ENCODE assay signal across 8 mouse cellular contexts in the genomic region with DNA sequence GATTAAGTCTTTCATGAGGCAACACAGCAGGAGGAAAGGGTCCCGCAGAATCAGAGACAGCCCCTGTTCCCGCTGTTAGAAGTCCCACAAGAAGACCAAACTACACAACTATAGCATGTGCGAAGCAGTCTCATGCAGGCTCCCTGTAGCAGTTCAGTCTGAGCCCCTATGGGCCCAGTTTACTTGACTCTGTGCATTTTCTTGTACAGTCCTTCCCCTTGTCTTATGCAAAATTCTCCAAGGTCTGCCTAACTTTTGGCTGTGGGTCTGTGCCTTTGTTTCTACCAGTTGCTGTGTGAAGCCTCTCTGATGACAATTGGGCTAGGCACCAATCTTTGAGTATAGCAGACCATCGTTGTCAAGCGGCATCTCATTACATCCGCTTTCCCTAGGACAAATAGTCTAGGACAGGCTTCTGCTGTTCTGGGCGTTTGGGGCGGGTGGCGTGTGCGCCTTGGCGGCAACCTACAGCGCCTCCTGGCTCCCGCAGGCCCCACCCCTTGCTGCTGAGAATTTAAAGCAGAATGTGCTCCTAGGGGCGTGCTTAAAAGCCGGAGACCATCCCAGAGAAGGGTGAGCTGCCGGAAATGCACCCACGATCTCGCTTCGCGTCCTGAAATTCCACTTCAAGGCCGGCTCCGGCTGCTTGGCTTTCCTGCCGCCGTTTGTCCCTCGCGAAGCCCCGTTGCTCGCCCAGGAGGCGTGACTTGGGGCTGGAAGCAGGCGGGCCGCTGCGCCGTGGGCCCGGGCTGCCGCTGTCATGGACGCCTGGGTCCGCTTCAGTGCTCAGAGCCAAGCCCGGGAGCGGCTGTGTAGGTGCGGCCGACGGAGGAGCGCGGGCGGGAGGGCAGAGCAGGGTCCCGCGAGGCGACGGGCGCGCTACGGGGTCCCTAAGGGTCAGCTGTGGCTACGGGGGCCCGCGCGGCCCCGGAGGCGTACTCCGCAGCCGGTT. TPM values are rescaled to one million over a fixed set of nuclear protein-coding genes. Genes with fewer than 3 reads are reported as not detected.
A peak's percentile ranks its signal among the peaks of the same experiment; 100 is the strongest.
DNase-seq lines count a peak whose midpoint lies in the region; ATAC-seq lines count a peak whose summit lies in the region.

TSS of gene Pex11b (plus strand) at position 449 of the 952 bp plus-strand sequence.
TSS of gene Gm42957 (plus strand) at position 547 of the 952 bp plus-strand sequence.

- peak; percentile 98 for DNase-seq in R1 (ENCODE audit: low read depth, low spot score)
- DNase-seq in cerebellum, postnatal 25 days = peak; percentile 93
- peak; percentile 78 to 81 for DNase-seq in frontal cortex, postnatal 25 days (ENCODE audit: low spot score in 2 of 2)
- peak; percentile 75 for DNase-seq in hindbrain, embryonic 14.5 days (ENCODE audit: low spot score)
- DNase-seq in layer of hippocampus, postnatal 36 days = peak; percentile 88 to 89
- peak; percentile 92 for DNase-seq in lung, postnatal 36 days
- DNase-seq in retina, postnatal 1 day = peak; percentile 92
- DNase-seq in urinary bladder, adult 18-20 months (ENCODE audit: low spot score in 2 of 2) = peak; percentile 85 to 93

- peak within 1 kb of the TSS; percentile 80 for H3K27ac ChIP-seq in hindbrain, embryonic 14.5 days

- no peaks in the 10 kb centered on the region for H3K27me3 ChIP-seq in hindbrain, embryonic 14.5 days (ENCODE audit: control insufficient read depth, insufficient read depth, low read length)

- peak within 1 kb of the TSS; percentile 98 for H3K9ac ChIP-seq in hindbrain, embryonic 14.5 days

- H3K4me3 ChIP-seq in hindbrain, embryonic 14.5 days (replicated peaks; ENCODE audit: low read length) = peak within 1 kb of the TSS; percentile 87

- 2% methylated on average over 60 of the region's 60 CpGs for WGBS in hindbrain, embryonic 14.5 days

- peak within 1 kb of the TSS; percentile 88 for H3K4me2 ChIP-seq in hindbrain, embryonic 14.5 days (replicated peaks)

- H3K9me3 ChIP-seq in hindbrain, embryonic 14.5 days (ENCODE audit: control insufficient read depth, low read length) = no peaks in the 10 kb centered on the region

- H3K4me1 ChIP-seq in hindbrain, embryonic 14.5 days (replicated peaks; ENCODE audit: control insufficient read depth, insufficient read depth, low read length) = peaks cover 24% of the 10 kb centered on the region

- peak; percentile 85 for ATAC-seq in hindbrain, embryonic 14.5 days (ENCODE audit: low FRiP score)

- H3K36me3 ChIP-seq in hindbrain, embryonic 14.5 days (replicated peaks; ENCODE audit: control insufficient read depth, insufficient read depth) = peaks cover 62% of the 10 kb centered on the region

RNA-seq across cellular contexts. Expression of gene Pex11b, which starts in this region (rescaled TPM):
- 57.0 and 58.2 TPM in 2 replicates for polyA plus RNA-seq in hindbrain, embryonic 14.5 days (2014; fragmentation: Nextera tagmentation; extraction: Ambion mirVana)
- total RNA-seq in layer of hippocampus, postnatal 36 days (2021) = 10 to 100 TPM; 55.7 to 56.7 TPM

RNA-seq across cellular contexts. Expression of gene Gm42957, which starts in this region (rescaled TPM):
- 0.07 TPM in 1 of 2 replicates, not detected in the other for polyA plus RNA-seq in hindbrain, embryonic 14.5 days (2014; fragmentation: Nextera tagmentation; extraction: Ambion mirVana)
- total RNA-seq in layer of hippocampus, postnatal 36 days (2021) = under 1 TPM; 0.77 to 0.91 TPM

Comparison
In these comparisons a context has a peak if more than half of its experiments do, and no peak if none do; other contexts are left out.
1. Peak in every context shown above with its lines: DNase-seq, ATAC-seq, H3K4me3 ChIP-seq and H3K27ac ChIP-seq.